Mouse (Mus musculus): ENCODE results near the gene Kcna10.

Kcna10 gene

GRCm38 (mm10) chr3:107205170-107205569 lies 22.3 kb downstream of the Kcna10 start:
- DNase-seq: no peak

GRCm38 (mm10) chr3:107205994-107206393 lies 23.1 kb downstream of the Kcna10 start:
- peak in 1 of 2 experiments; percentile 29 for DNase-seq

GRCm38 (mm10) chr3:107206490-107207150 lies 23.8 kb downstream of the Kcna10 start:
- no peak for DNase-seq

GRCm38 (mm10) chr3:107207625-107208253 lies 24.9 kb downstream of the Kcna10 start:
- no peak for DNase-seq

GRCm38 (mm10) chr3:107214606-107215005 lies 31.8 kb downstream of the Kcna10 start:
- no peak for DNase-seq

GRCm38 (mm10) chr3:107216400-107217100 lies 33.7 kb downstream of the Kcna10 start:
- DNase-seq: no peak

GRCm38 (mm10) chr3:107217101-107217480 lies 34.2 kb downstream of the Kcna10 start:
- no peak for DNase-seq

GRCm38 (mm10) chr3:107218572-107218971 lies 35.7 kb downstream of the Kcna10 start:
- DNase-seq: no peak

GRCm38 (mm10) chr3:107221608-107222007 lies 38.8 kb downstream of the Kcna10 start, which contains the start of gene Cym:
TSS of gene Cym (minus strand) at chr3:107221732.
- DNase-seq: no peak

- no peak for DNase-seq
These were observed 40.4 kb downstream of the Kcna10 start for GRCm38 (mm10) chr3:107223230-107223629.

GRCm38 (mm10) chr3:107225820-107226219 lies 43.0 kb downstream of the Kcna10 start:
- no peak for DNase-seq

- DNase-seq: no peak
These were observed 46.4 kb downstream of the Kcna10 start for GRCm38 (mm10) chr3:107229221-107229620.

- no peak for DNase-seq
These were observed 47.0 kb downstream of the Kcna10 start for GRCm38 (mm10) chr3:107229822-107230221.

GRCm38 (mm10) chr3:107230527-107230926 lies 47.7 kb downstream of the Kcna10 start, which contains the start of gene A630076J17Rik:
TSS of gene A630076J17Rik (plus strand) at chr3:107230614.
- no peak for DNase-seq

- no peak for DNase-seq
These were observed 48.3 kb downstream of the Kcna10 start for GRCm38 (mm10) chr3:107231202-107231601.

- peak; percentile 29 to 47 for DNase-seq
These were observed 50.5 kb downstream of the Kcna10 start for GRCm38 (mm10) chr3:107233351-107233813.

GRCm38 (mm10) chr3:107233945-107234344 lies 51.1 kb downstream of the Kcna10 start:
- DNase-seq: no peak

- no peak for DNase-seq
These were observed 55.2 kb downstream of the Kcna10 start for GRCm38 (mm10) chr3:107238051-107238450.

GRCm38 (mm10) chr3:107238471-107238980 lies 55.7 kb downstream of the Kcna10 start:
- DNase-seq: no peak

GRCm38 (mm10) chr3:107239607-107240006 lies 56.8 kb downstream of the Kcna10 start, which contains the start of gene Prok1:
TSS of gene Prok1 (minus strand) at chr3:107239707.
- no peak for DNase-seq

- no peak for DNase-seq
These were observed 58.7 kb downstream of the Kcna10 start for GRCm38 (mm10) chr3:107241389-107242094.
